Mouse (Mus musculus) ovary, postnatal 10 days (tissue): ENCODE results near the gene Zscan22.
"Not testable (repeated sequence)": the region's sequence is repeated elsewhere in the genome, so short reads cannot be mapped to it uniquely, and the experiment has no call there.

Source experiments
- DNase-seq: peaks from one replicate; pipeline ENCODE4 v3.0.0; 2022; ENCODE audit warnings: low spot score

Zscan22 gene

GRCm38 (mm10) chr7:12897655-12898410 lies at the start of gene Zscan22:
Gene Zscan22, plus strand, starts transcription at chr7:12897815.
- peak; percentile 74 for DNase-seq

GRCm38 (mm10) chr7:12874301-12874700 lies 23.3 kb upstream of the Zscan22 start:
- DNase-seq = no peak

GRCm38 (mm10) chr7:12880036-12880435 lies 17.6 kb upstream of the Zscan22 start:
- DNase-seq = no peak

- DNase-seq = not testable (repeated sequence)
Observed at GRCm38 (mm10) chr7:12880497-12880896, 17.1 kb upstream of the Zscan22 start.

- DNase-seq = peak; percentile 87
Observed at GRCm38 (mm10) chr7:12880911-12881660, 16.5 kb upstream of the Zscan22 start, which contains the start of gene Zfp128. Gene Zfp128, plus strand, starts transcription at chr7:12881177.

GRCm38 (mm10) chr7:12886563-12887266 lies 10.9 kb upstream of the Zscan22 start:
- no peak for DNase-seq

GRCm38 (mm10) chr7:12887585-12887984 lies 10.0 kb upstream of the Zscan22 start:
- DNase-seq = no peak

GRCm38 (mm10) chr7:12890928-12891327 lies 6.7 kb upstream of the Zscan22 start:
- no peak for DNase-seq

GRCm38 (mm10) chr7:12891334-12891733 lies 6.3 kb upstream of the Zscan22 start:
- no peak for DNase-seq

- no peak for DNase-seq
Observed at GRCm38 (mm10) chr7:12901517-12901916, 3.9 kb downstream of the Zscan22 start.

- DNase-seq = no peak
Observed at GRCm38 (mm10) chr7:12903623-12904022, 6.0 kb downstream of the Zscan22 start.

- no peak for DNase-seq
Observed at GRCm38 (mm10) chr7:12905146-12905545, 7.5 kb downstream of the Zscan22 start.

- peak; percentile 39 for DNase-seq
Observed at GRCm38 (mm10) chr7:12909498-12909962, 11.9 kb downstream of the Zscan22 start.

GRCm38 (mm10) chr7:12910181-12910668 lies 12.6 kb downstream of the Zscan22 start:
- DNase-seq = peak; percentile 57

- no peak for DNase-seq
Observed at GRCm38 (mm10) chr7:12913556-12913955, 15.9 kb downstream of the Zscan22 start.

- not testable (repeated sequence) for DNase-seq
Observed at GRCm38 (mm10) chr7:12920495-12920894, 22.9 kb downstream of the Zscan22 start.

- no peak for DNase-seq
Observed at GRCm38 (mm10) chr7:12921318-12921704, 23.7 kb downstream of the Zscan22 start.

- peak; percentile 96 for DNase-seq
Observed at GRCm38 (mm10) chr7:12921705-12922465, 24.3 kb downstream of the Zscan22 start, which contains the start of gene Rps5. Gene Rps5, plus strand, starts transcription at chr7:12922290.

- no peak for DNase-seq
Observed at GRCm38 (mm10) chr7:12922729-12923128, 25.1 kb downstream of the Zscan22 start.

- no peak for DNase-seq
Observed at GRCm38 (mm10) chr7:12926316-12926715, 28.7 kb downstream of the Zscan22 start.

GRCm38 (mm10) chr7:12927191-12927680 lies 29.6 kb downstream of the Zscan22 start, which contains the start of gene Rnf225:
Gene Rnf225, plus strand, starts transcription at chr7:12927416.
- peak; percentile 16 for DNase-seq
